Mouse (Mus musculus) liver, postnatal 0 days (tissue): ENCODE results near the gene Por.

Source experiments
- CTCF ChIP-seq: sonication (generic); IDR thresholded peaks from 2 replicates; pipeline ENCODE4 v1.5.1; 2016; ENCODE audit warnings: antibody characterized with exemption, low read depth
- EP300 ChIP-seq: IDR thresholded peaks from 2 replicates; pipeline ENCODE4 v1.6.1; 2016; ENCODE audit warnings: antibody characterized with exemption, low read depth, mild to moderate bottlenecking

DNA sequence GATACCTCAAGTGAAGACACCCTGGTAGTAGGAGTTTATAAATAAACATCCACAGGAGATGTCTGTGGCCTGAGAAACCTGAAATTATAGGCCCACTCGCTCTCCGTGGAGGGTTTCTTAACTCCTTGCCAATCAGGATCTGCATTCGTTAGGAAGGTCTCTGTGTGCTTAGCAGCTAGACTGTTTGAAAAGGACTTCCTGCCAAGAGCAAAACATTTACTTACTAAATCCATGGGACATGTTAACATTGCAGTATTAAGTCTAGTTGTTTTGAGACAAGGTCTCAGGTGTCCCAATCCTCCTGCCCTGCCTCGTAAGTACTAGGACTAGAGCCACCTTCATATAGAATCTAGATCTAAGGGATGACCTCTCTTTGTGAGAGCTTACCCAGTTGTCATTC lies 21.4 kb downstream of the Por start:
- TF ChIP-seq CTCF = no peak
- no peak for TF ChIP-seq EP300
